Mouse (Mus musculus): ENCODE measurements around the gene Tubg1. TPM values are rescaled to one million over a fixed set of nuclear protein-coding genes. Genes with fewer than 3 reads are reported as not detected.

The Tubg1 gene
- polyA plus RNA-seq, 2 experiments, result 32.4 to 52.7 TPM

GRCm38 (mm10) chr11:101170811-101171610 lies 51.3 kb downstream of the Tubg1 start, which contains the start of gene Plekhh3:
Plekhh3 (minus strand) TSS chr11:101171351.
- 1% methylated on average over 37 of the region's 50 CpGs for WGBS
- peak within 1 kb of the TSS; percentile 65 for H3K27ac ChIP-seq (replicated peaks; ENCODE audit: low read depth, low read length)
- peaks cover 18% of the 10 kb centered on the region for H3K36me3 ChIP-seq (ENCODE audit: control insufficient read depth, insufficient read depth, low read length)
- no peaks in the 10 kb centered on the region for H3K9me3 ChIP-seq (ENCODE audit: control insufficient read depth, low read length)
- H3K4me2 ChIP-seq (replicated peaks; ENCODE audit: low read depth, low read length, severe bottlenecking), result peak within 1 kb of the TSS; percentile 59
- H3K4me1 ChIP-seq (ENCODE audit: control insufficient read depth, insufficient read depth, low read length), result peaks cover 31% of the 10 kb centered on the region
- H3K4me3 ChIP-seq (replicated peaks; ENCODE audit: low read length), result peak within 1 kb of the TSS; percentile 81
- ATAC-seq (ENCODE audit: low FRiP score, low read depth), result peak; percentile 97
- DNase-seq (ENCODE audit: low spot score), result peak; percentile 98
- H3K9ac ChIP-seq (ENCODE audit: low read depth, low read length, severe bottlenecking), result peak within 1 kb of the TSS; percentile 66
- peaks cover 62% of the 10 kb centered on the region for H3K27me3 ChIP-seq (ENCODE audit: control insufficient read depth, insufficient read depth, low read length)
- TF ChIP-seq POLR2A (IDR thresholded peaks at IDR 0.05; ENCODE audit: borderline replicate concordance, extremely low read depth, insufficient read depth, insufficient read length), result no peak

- TF ChIP-seq POLR2A (IDR thresholded peaks at IDR 0.05; ENCODE audit: borderline replicate concordance, extremely low read depth, insufficient read depth, insufficient read length), result 0 out of 2 replicates have a peak, but pooled peaks have one; percentile 17
Measured at GRCm38 (mm10) chr11:101171721-101172433, 52.1 kb downstream of the Tubg1 start.

GRCm38 (mm10) chr11:101172434-101172815 lies 52.7 kb downstream of the Tubg1 start:
- H3K36me3 ChIP-seq (ENCODE audit: control insufficient read depth, insufficient read depth, low read length), result peaks cover 5% of the 10 kb centered on the region
- TF ChIP-seq POLR2A (IDR thresholded peaks at IDR 0.05; ENCODE audit: borderline replicate concordance, extremely low read depth, insufficient read depth, insufficient read length), result no peak
- H3K27me3 ChIP-seq (ENCODE audit: control insufficient read depth, insufficient read depth, low read length), result peaks cover 62% of the 10 kb centered on the region
- peak overlapping the region; percentile 59 for H3K4me2 ChIP-seq (replicated peaks; ENCODE audit: low read depth, low read length, severe bottlenecking)
- WGBS, result 7% methylated on average over 5 of the region's 5 CpGs
- peak overlapping the region; percentile 65 for H3K27ac ChIP-seq (replicated peaks; ENCODE audit: low read depth, low read length)
- peak overlapping the region; percentile 45 for H3K4me3 ChIP-seq (replicated peaks; ENCODE audit: low read length)
- H3K4me1 ChIP-seq (ENCODE audit: control insufficient read depth, insufficient read depth, low read length), result peaks cover 34% of the 10 kb centered on the region
- DNase-seq (ENCODE audit: low spot score) (no peak), ATAC-seq (ENCODE audit: low FRiP score, low read depth) (no peak)
- peak overlapping the region; percentile 37 for H3K9ac ChIP-seq (ENCODE audit: low read depth, low read length, severe bottlenecking)
- no peaks in the 10 kb centered on the region for H3K9me3 ChIP-seq (ENCODE audit: control insufficient read depth, low read length)

More at GRCm38 (mm10) chr11:101171721-101172433, 52.1 kb downstream of the Tubg1 start:
- peaks cover 10% of the 10 kb centered on the region for H3K36me3 ChIP-seq (ENCODE audit: control insufficient read depth, insufficient read depth, low read length)
- H3K27me3 ChIP-seq (ENCODE audit: control insufficient read depth, insufficient read depth, low read length), result peaks cover 62% of the 10 kb centered on the region
- peaks cover 34% of the 10 kb centered on the region for H3K4me1 ChIP-seq (ENCODE audit: control insufficient read depth, insufficient read depth, low read length)
- no peaks in the 10 kb centered on the region for H3K9me3 ChIP-seq (ENCODE audit: control insufficient read depth, low read length)
- peak overlapping the region; percentile 37 for H3K9ac ChIP-seq (ENCODE audit: low read depth, low read length, severe bottlenecking)
- DNase-seq (ENCODE audit: low spot score), result peak; percentile 92
- peak overlapping the region; percentile 65 for H3K27ac ChIP-seq (replicated peaks; ENCODE audit: low read depth, low read length)
- 0% methylated on average over 31 of the region's 31 CpGs for WGBS
- peak overlapping the region; percentile 45 for H3K4me3 ChIP-seq (replicated peaks; ENCODE audit: low read length)
- ATAC-seq (ENCODE audit: low FRiP score, low read depth), result peak; percentile 51; the same call in 1 of the 2 replicates
- H3K4me2 ChIP-seq (replicated peaks; ENCODE audit: low read depth, low read length, severe bottlenecking), result peak overlapping the region; percentile 59

GRCm38 (mm10) chr11:101173112-101173511 lies 53.4 kb downstream of the Tubg1 start:
- no peaks in the 10 kb centered on the region for H3K9me3 ChIP-seq (ENCODE audit: control insufficient read depth, low read length)
- H3K9ac ChIP-seq (ENCODE audit: low read depth, low read length, severe bottlenecking), result no peak overlapping the region
- peaks cover 34% of the 10 kb centered on the region for H3K4me1 ChIP-seq (ENCODE audit: control insufficient read depth, insufficient read depth, low read length)
- H3K27ac ChIP-seq (replicated peaks; ENCODE audit: low read depth, low read length), result no peak overlapping the region
- H3K4me2 ChIP-seq (replicated peaks; ENCODE audit: low read depth, low read length, severe bottlenecking), result peak overlapping the region; percentile 80
- peaks cover 62% of the 10 kb centered on the region for H3K27me3 ChIP-seq (ENCODE audit: control insufficient read depth, insufficient read depth, low read length)
- no peak for TF ChIP-seq POLR2A (IDR thresholded peaks at IDR 0.05; ENCODE audit: borderline replicate concordance, extremely low read depth, insufficient read depth, insufficient read length)
- no peaks in the 10 kb centered on the region for H3K36me3 ChIP-seq (ENCODE audit: control insufficient read depth, insufficient read depth, low read length)
- ATAC-seq (ENCODE audit: low FRiP score, low read depth), result no peak
- 7% methylated on average over 11 of the region's 11 CpGs for WGBS
- H3K4me3 ChIP-seq (replicated peaks; ENCODE audit: low read length), result peak overlapping the region; percentile 35
- DNase-seq (ENCODE audit: low spot score), result no peak
